Mouse (Mus musculus): Measurements from ENCODE around the gene Tbx5.
A peak's percentile ranks its signal among the peaks of the same experiment; 100 is the strongest.

Gene Tbx5

GRCm38 (mm10) chr5:119815247-119815646 lies 17.2 kb upstream of the Tbx5 start:
- no peak for DNase-seq

GRCm38 (mm10) chr5:119820452-119820851 lies 12.0 kb upstream of the Tbx5 start:
- peak; percentile 61 for DNase-seq

- DNase-seq = no peak
These were observed 11.0 kb upstream of the Tbx5 start for GRCm38 (mm10) chr5:119821506-119821905.

GRCm38 (mm10) chr5:119827341-119827740 lies 5.1 kb upstream of the Tbx5 start:
- peak; percentile 54 for DNase-seq

- DNase-seq = no peak
These were observed 1.9 kb upstream of the Tbx5 start for GRCm38 (mm10) chr5:119830611-119831010.

GRCm38 (mm10) chr5:119831201-119831771 lies 1.2 kb upstream of the Tbx5 start:
- no peak for DNase-seq

- DNase-seq = peak; percentile 82
These were observed 533 bp upstream of the Tbx5 start for GRCm38 (mm10) chr5:119831791-119832478.

- no peak for DNase-seq
These were observed 959 bp downstream of the Tbx5 start for GRCm38 (mm10) chr5:119833223-119834030.

GRCm38 (mm10) chr5:119834031-119834403 lies 1.5 kb downstream of the Tbx5 start:
- DNase-seq = no peak

GRCm38 (mm10) chr5:119835053-119835867 lies 2.8 kb downstream of the Tbx5 start:
- peak; percentile 40 for DNase-seq

- no peak for DNase-seq
These were observed 3.4 kb downstream of the Tbx5 start for GRCm38 (mm10) chr5:119835868-119836209.

- DNase-seq = no peak
These were observed 4.3 kb downstream of the Tbx5 start for GRCm38 (mm10) chr5:119836618-119837305.

- DNase-seq = no peak
These were observed 4.8 kb downstream of the Tbx5 start for GRCm38 (mm10) chr5:119837306-119837675.

GRCm38 (mm10) chr5:119837861-119838260 lies 5.4 kb downstream of the Tbx5 start:
- no peak for DNase-seq

- no peak for DNase-seq
These were observed 6.0 kb downstream of the Tbx5 start for GRCm38 (mm10) chr5:119838441-119838840.

GRCm38 (mm10) chr5:119839156-119839555 lies 6.7 kb downstream of the Tbx5 start:
- no peak for DNase-seq

- peak; percentile 54 for DNase-seq
These were observed 7.3 kb downstream of the Tbx5 start for GRCm38 (mm10) chr5:119839616-119840368.

GRCm38 (mm10) chr5:119840404-119840803 lies 7.9 kb downstream of the Tbx5 start:
- DNase-seq = no peak

- DNase-seq = no peak
These were observed 9.4 kb downstream of the Tbx5 start for GRCm38 (mm10) chr5:119841634-119842420.

GRCm38 (mm10) chr5:119842701-119843393 lies 10.4 kb downstream of the Tbx5 start:
- DNase-seq = no peak
